Mouse (Mus musculus) liver, embryonic 14.5 days (tissue): ENCODE data around the gene Ltn1.

Experiments
- CTCF ChIP-seq: IDR thresholded peaks from 2 replicates; pipeline ENCODE4 v1.5.1; 2016; ENCODE audit warnings: antibody characterized with exemption, low read depth, control low read depth
- EP300 ChIP-seq: IDR thresholded peaks from 2 replicates; pipeline ENCODE4 v1.6.1; 2016; ENCODE audit warnings: antibody characterized with exemption, low read depth

DNA sequence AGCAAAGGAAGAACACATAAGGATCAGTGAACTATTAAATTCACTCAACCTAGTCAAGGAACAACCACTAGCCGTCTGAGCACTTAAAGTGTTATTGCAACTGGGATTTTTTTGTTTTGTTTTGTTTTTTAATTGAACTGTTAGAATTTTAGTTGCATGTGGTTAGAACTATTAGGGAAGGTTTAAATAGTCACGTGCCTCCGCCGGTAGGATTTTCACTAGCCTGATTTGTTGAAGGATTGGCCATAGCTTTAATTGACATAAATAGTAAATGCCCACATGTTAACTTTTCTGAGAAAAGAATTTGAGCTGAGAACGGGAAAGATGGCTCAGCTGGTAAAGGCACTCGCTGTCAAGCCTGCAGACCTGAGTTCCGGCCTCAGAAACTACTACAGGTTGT, 77.7 kb downstream of the Ltn1 start:
- TF ChIP-seq EP300 (no peak), CTCF (no peak)
